Mouse (Mus musculus): ENCODE measurements around the gene Cd27. TPM values are rescaled to one million over a fixed set of nuclear protein-coding genes. Genes with fewer than 3 reads are reported as not detected.

Gene Cd27
- polyA plus RNA-seq, 1 experiment from 2014 or later, result 1.2 TPM

DNA sequence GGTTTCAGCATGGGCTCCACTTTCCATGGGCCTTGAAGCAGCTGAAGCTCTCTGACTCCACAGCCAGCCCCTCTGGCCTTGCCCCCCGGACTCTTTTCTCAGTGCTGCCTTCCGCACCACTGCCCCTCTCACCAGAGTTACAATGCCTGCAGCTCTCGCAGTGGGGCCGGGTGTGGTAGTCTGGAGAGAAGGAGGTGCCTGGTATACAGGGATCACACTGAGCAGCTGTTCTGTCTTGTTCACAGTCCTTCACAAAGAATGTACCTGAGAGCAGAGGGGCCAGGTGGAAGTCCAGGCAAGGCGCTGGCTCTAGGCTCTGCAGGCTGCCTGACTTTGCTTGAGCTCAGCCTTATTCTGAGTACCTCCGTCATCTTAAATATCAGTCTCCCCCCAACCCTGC is 469 bp downstream of the Cd27 start:
- H3K4me1 ChIP-seq (replicated peaks; ENCODE audit: control insufficient read depth, insufficient read depth, low read length), result peaks cover 8% of the 10 kb centered on the region
- no peak overlapping the region for H3K4me2 ChIP-seq (replicated peaks)
- ATAC-seq (ENCODE audit: low FRiP score) (no peak), DNase-seq (ENCODE audit: low spot score) (no peak)
- no peaks in the 10 kb centered on the region for H3K9me3 ChIP-seq (ENCODE audit: control insufficient read depth, low read length)
- no peak overlapping the region for H3K4me3 ChIP-seq (replicated peaks; ENCODE audit: low read length)
- no peak overlapping the region for H3K9ac ChIP-seq
- no peaks in the 10 kb centered on the region for H3K27me3 ChIP-seq (ENCODE audit: control insufficient read depth, insufficient read depth, low read length)
- no peaks in the 10 kb centered on the region for H3K36me3 ChIP-seq (replicated peaks; ENCODE audit: control insufficient read depth, insufficient read depth)
- WGBS, result 55% methylated on average over 6 of the region's 6 CpGs
- no peak overlapping the region for H3K27ac ChIP-seq

GRCm38 (mm10) chr6:125234520-125234828 is 2.3 kb downstream of the Cd27 start:
- WGBS, result 79% methylated on average over 5 of the region's 5 CpGs
- ATAC-seq (ENCODE audit: low FRiP score), result no peak
- DNase-seq (ENCODE audit: low spot score), result no peak
- H3K9me3 ChIP-seq (ENCODE audit: control insufficient read depth, low read length), result no peaks in the 10 kb centered on the region
- no peak overlapping the region for H3K4me2 ChIP-seq (replicated peaks)
- no peak overlapping the region for H3K27ac ChIP-seq
- H3K9ac ChIP-seq, result no peak overlapping the region
- H3K4me3 ChIP-seq (replicated peaks; ENCODE audit: low read length), result no peak overlapping the region
- H3K4me1 ChIP-seq (replicated peaks; ENCODE audit: control insufficient read depth, insufficient read depth, low read length), result peaks cover 18% of the 10 kb centered on the region
- H3K36me3 ChIP-seq (replicated peaks; ENCODE audit: control insufficient read depth, insufficient read depth), result no peaks in the 10 kb centered on the region
- H3K27me3 ChIP-seq (ENCODE audit: control insufficient read depth, insufficient read depth, low read length), result no peaks in the 10 kb centered on the region

DNA sequence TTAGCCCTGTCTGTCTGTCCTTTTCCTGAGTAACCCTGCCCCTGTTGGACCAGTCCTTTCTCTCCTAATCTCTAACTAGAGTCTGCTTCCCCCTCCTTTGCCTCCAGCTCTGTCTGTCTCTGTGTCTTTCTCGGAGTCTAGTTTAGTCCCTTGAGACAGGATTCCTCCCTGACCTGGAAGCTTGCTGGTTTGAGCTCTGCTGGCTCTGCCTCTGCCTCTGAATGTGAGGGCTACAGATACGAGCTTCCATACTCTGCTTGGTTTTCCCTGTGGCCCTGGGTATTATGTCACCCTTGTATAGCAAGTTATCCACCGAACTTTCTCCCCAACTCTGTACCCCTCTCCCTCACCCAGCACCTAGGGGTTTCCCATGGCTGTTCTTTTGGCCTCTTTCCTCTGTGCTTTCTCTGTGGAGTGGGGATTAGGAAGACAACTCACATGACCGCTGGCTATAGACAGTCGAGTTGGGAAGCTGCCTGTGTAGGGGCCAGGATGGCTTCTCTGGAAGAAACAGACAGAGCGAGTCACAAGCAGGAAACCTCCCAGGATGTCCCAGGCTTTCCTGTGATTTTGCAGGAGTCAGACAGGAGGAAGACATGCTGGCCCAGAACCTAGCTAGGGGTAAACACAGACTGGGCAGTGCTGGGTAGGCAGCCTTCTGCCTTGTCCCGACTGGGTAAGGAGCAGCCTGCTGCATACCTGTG is 2.8 kb downstream of the Cd27 start:
- Histone ChIP-seq H3K36me3 (replicated peaks; ENCODE audit: control insufficient read depth, insufficient read depth) (no peaks in the 10 kb centered on the region), H3K9ac (no peak overlapping the region), H3K27me3 (ENCODE audit: control insufficient read depth, insufficient read depth, low read length) (no peaks in the 10 kb centered on the region), H3K9me3 (ENCODE audit: control insufficient read depth, low read length) (no peaks in the 10 kb centered on the region), H3K4me1 (replicated peaks; ENCODE audit: control insufficient read depth, insufficient read depth, low read length) (peaks cover 18% of the 10 kb centered on the region), H3K27ac (no peak overlapping the region), H3K4me3 (replicated peaks; ENCODE audit: low read length) (no peak overlapping the region), H3K4me2 (replicated peaks) (no peak overlapping the region)
- no peak for DNase-seq (ENCODE audit: low spot score)
- ATAC-seq (ENCODE audit: low FRiP score), result no peak
- WGBS, result 72% methylated on average over 7 of the region's 7 CpGs

DNA sequence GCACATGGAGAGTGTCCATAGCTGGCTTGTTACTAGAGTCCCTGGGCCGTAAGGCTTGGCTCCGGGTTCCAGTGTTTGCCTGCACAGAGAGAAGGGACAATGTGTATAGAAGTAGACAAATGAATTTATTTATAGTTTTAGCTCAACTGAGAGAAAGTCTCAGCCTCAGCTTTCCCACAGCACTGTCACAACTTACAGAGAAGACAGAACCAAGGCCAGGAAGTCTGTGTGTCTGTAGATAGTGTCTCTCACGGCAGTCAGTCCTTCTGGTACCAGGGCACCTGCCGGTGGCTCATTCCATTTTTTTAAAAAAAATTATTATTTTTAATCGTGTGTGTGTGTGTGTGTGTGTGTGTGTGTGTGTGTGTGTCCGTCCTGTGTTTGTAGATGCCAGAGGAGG is 4.3 kb downstream of the Cd27 start:
- 0 out of 2 replicates have a peak overlapping the region, but pooled peaks have one; percentile 84 for H3K4me2 ChIP-seq (replicated peaks)
- ATAC-seq (ENCODE audit: low FRiP score), result no peak

DNA sequence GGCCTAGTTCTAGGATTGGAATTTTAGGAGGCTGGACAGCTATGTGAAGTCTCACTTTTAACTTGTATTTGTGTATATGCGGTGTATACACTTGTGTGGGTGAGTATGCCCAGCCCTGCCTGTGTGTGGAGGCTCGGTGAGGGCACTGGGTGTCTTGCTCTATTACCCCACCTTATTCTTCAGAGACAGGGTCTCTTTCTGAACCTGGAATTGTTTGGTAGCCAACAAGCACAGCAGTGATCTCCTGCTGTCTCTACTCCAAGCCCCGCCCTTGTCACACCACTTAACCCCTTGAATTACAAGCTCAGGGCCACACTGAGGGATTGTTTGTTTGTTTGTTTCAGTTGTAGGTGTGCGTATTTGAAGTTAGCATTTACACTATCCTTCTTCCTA is 4.8 kb downstream of the Cd27 start:
- H3K27me3 ChIP-seq (ENCODE audit: control insufficient read depth, insufficient read depth, low read length), result no peaks in the 10 kb centered on the region
- peak overlapping the region; percentile 35 for H3K4me3 ChIP-seq (replicated peaks; ENCODE audit: low read length)
- peak overlapping the region; percentile 58 for H3K9ac ChIP-seq
- H3K27ac ChIP-seq, result no peak overlapping the region
- no peak for ATAC-seq (ENCODE audit: low FRiP score)
- DNase-seq (ENCODE audit: low spot score), result no peak
- H3K4me1 ChIP-seq (replicated peaks; ENCODE audit: control insufficient read depth, insufficient read depth, low read length), result peaks cover 18% of the 10 kb centered on the region
- H3K4me2 ChIP-seq (replicated peaks), result peak overlapping the region; percentile 84
- no peaks in the 10 kb centered on the region for H3K9me3 ChIP-seq (ENCODE audit: control insufficient read depth, low read length)
- no peaks in the 10 kb centered on the region for H3K36me3 ChIP-seq (replicated peaks; ENCODE audit: control insufficient read depth, insufficient read depth)
- WGBS, result 57% methylated on average over 4 of the region's 4 CpGs

More for the DNA sequence above, 4.3 kb downstream of the Cd27 start:
- H3K27ac ChIP-seq, result no peak overlapping the region
- no peak overlapping the region for H3K9ac ChIP-seq
- H3K27me3 ChIP-seq (ENCODE audit: control insufficient read depth, insufficient read depth, low read length), result no peaks in the 10 kb centered on the region
- H3K9me3 ChIP-seq (ENCODE audit: control insufficient read depth, low read length), result no peaks in the 10 kb centered on the region
- H3K36me3 ChIP-seq (replicated peaks; ENCODE audit: control insufficient read depth, insufficient read depth), result no peaks in the 10 kb centered on the region
- WGBS, result 79% methylated on average over 6 of the region's 6 CpGs
- peaks cover 18% of the 10 kb centered on the region for H3K4me1 ChIP-seq (replicated peaks; ENCODE audit: control insufficient read depth, insufficient read depth, low read length)
- H3K4me3 ChIP-seq (replicated peaks; ENCODE audit: low read length), result no peak overlapping the region
- no peak for DNase-seq (ENCODE audit: low spot score)

- Histone ChIP-seq H3K27me3 (ENCODE audit: control insufficient read depth, insufficient read depth, low read length) (no peaks in the 10 kb centered on the region), H3K4me2 (replicated peaks) (peak within 1 kb of the TSS; percentile 84), H3K27ac (peak within 1 kb of the TSS; percentile 57), H3K9me3 (ENCODE audit: control insufficient read depth, low read length) (no peaks in the 10 kb centered on the region), H3K4me1 (replicated peaks; ENCODE audit: control insufficient read depth, insufficient read depth, low read length) (peaks cover 18% of the 10 kb centered on the region), H3K36me3 (replicated peaks; ENCODE audit: control insufficient read depth, insufficient read depth) (no peaks in the 10 kb centered on the region), H3K4me3 (replicated peaks; ENCODE audit: low read length) (peak within 1 kb of the TSS; percentile 35), H3K9ac (peak within 1 kb of the TSS; percentile 58)
- WGBS, result 9% methylated on average over 16 of the region's 16 CpGs
- ATAC-seq (ENCODE audit: low FRiP score), result peak; percentile 84
- peak; percentile 68 for DNase-seq (ENCODE audit: low spot score)
Measured at GRCm38 (mm10) chr6:125231117-125232044, 5.4 kb downstream of the Cd27 start, which contains the start of gene Tapbpl. Gene Tapbpl (minus strand): TSS chr6:125231860.

- Histone ChIP-seq H3K4me3 (replicated peaks; ENCODE audit: low read length) (no peak overlapping the region), H3K4me1 (replicated peaks; ENCODE audit: control insufficient read depth, insufficient read depth, low read length) (peaks cover 18% of the 10 kb centered on the region), H3K27me3 (ENCODE audit: control insufficient read depth, insufficient read depth, low read length) (no peaks in the 10 kb centered on the region), H3K9me3 (ENCODE audit: control insufficient read depth, low read length) (no peaks in the 10 kb centered on the region), H3K27ac (peak overlapping the region; percentile 43; the same call in 1 of the 2 replicates), H3K36me3 (replicated peaks; ENCODE audit: control insufficient read depth, insufficient read depth) (no peaks in the 10 kb centered on the region), H3K4me2 (replicated peaks) (peak overlapping the region; percentile 84), H3K9ac (peak overlapping the region; percentile 58)
- no peak for DNase-seq (ENCODE audit: low spot score)
- 66% methylated on average over 9 of the region's 9 CpGs for WGBS
- ATAC-seq (ENCODE audit: low FRiP score), result peak; percentile 2; the same call in 1 of the 2 replicates
Measured at GRCm38 (mm10) chr6:125230571-125230970, 6.2 kb downstream of the Cd27 start.

- ATAC-seq (ENCODE audit: low FRiP score), result no peak
- Histone ChIP-seq H3K9me3 (ENCODE audit: control insufficient read depth, low read length) (no peaks in the 10 kb centered on the region), H3K4me2 (replicated peaks) (no peak overlapping the region), H3K9ac (no peak overlapping the region), H3K27ac (no peak overlapping the region), H3K27me3 (ENCODE audit: control insufficient read depth, insufficient read depth, low read length) (no peaks in the 10 kb centered on the region), H3K36me3 (replicated peaks; ENCODE audit: control insufficient read depth, insufficient read depth) (no peaks in the 10 kb centered on the region), H3K4me3 (replicated peaks; ENCODE audit: low read length) (no peak overlapping the region), H3K4me1 (replicated peaks; ENCODE audit: control insufficient read depth, insufficient read depth, low read length) (peaks cover 2% of the 10 kb centered on the region)
- 86% methylated on average over 5 of the region's 5 CpGs for WGBS
- no peak for DNase-seq (ENCODE audit: low spot score)
Measured at GRCm38 (mm10) chr6:125225518-125226115, 11.2 kb downstream of the Cd27 start.

GRCm38 (mm10) chr6:125222577-125222976 is 14.2 kb downstream of the Cd27 start:
- no peak overlapping the region for H3K27ac ChIP-seq
- H3K4me1 ChIP-seq (replicated peaks; ENCODE audit: control insufficient read depth, insufficient read depth, low read length), result no peaks in the 10 kb centered on the region
- WGBS, result 83% methylated on average over 3 of the region's 3 CpGs
- no peak overlapping the region for H3K4me2 ChIP-seq (replicated peaks)
- DNase-seq (ENCODE audit: low spot score) (no peak), ATAC-seq (ENCODE audit: low FRiP score) (no peak)
- no peaks in the 10 kb centered on the region for H3K36me3 ChIP-seq (replicated peaks; ENCODE audit: control insufficient read depth, insufficient read depth)
- H3K9ac ChIP-seq, result no peak overlapping the region
- no peak overlapping the region for H3K4me3 ChIP-seq (replicated peaks; ENCODE audit: low read length)
- H3K9me3 ChIP-seq (ENCODE audit: control insufficient read depth, low read length), result no peaks in the 10 kb centered on the region
- no peaks in the 10 kb centered on the region for H3K27me3 ChIP-seq (ENCODE audit: control insufficient read depth, insufficient read depth, low read length)

Data from hindbrain, embryonic 14.5 days (tissue).